Mouse (Mus musculus): ENCODE results near the gene Ctrc.

DNA sequence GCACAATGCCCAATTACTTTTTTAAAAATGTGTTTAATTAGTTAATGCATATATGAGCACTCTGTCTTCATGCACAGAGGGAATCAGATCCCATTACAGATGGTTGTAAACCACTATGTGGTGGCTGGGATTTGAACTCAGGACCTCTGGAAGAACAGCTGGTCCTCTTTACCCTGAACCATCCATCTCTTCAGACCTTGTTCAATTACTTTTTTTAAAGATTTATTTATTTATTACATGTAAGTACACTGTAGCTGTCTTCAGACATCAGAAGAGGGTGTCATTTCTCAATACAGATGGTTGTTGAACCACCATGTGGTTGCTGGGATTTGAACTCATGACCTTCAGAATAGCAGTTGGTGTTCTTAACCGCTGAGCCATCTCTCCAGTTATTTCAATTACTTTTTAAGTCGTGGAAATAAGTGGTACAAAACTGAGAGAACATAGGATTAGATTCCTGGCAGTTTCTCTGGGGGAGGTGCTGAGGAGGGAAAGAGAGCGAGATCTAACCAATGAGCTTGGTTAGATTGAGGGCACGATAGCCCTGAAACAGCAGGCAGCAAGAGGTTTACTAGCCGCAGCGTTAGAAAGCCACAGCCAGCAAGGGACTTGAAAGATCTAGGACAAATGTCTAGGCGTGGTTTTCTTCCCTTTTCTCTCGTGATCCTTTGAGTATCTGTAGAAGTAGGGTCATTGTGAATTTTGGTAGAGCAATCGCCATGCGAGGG is 53.4 kb downstream of the Ctrc start:
- no peak for TF ChIP-seq POLR2A (IDR thresholded peaks at IDR 0.05; ENCODE audit: control insufficient read depth, low read depth, low read length)
- no peak for TF ChIP-seq CTCF (IDR thresholded peaks at IDR 0.05; ENCODE audit: control insufficient read depth, insufficient read depth, insufficient replicate concordance, low read depth, low read length)

Data from testis, adult 2 months (tissue).